Mouse (Mus musculus): Measurements from ENCODE around the gene Gm17334.

Gene Gm17334

DNA sequence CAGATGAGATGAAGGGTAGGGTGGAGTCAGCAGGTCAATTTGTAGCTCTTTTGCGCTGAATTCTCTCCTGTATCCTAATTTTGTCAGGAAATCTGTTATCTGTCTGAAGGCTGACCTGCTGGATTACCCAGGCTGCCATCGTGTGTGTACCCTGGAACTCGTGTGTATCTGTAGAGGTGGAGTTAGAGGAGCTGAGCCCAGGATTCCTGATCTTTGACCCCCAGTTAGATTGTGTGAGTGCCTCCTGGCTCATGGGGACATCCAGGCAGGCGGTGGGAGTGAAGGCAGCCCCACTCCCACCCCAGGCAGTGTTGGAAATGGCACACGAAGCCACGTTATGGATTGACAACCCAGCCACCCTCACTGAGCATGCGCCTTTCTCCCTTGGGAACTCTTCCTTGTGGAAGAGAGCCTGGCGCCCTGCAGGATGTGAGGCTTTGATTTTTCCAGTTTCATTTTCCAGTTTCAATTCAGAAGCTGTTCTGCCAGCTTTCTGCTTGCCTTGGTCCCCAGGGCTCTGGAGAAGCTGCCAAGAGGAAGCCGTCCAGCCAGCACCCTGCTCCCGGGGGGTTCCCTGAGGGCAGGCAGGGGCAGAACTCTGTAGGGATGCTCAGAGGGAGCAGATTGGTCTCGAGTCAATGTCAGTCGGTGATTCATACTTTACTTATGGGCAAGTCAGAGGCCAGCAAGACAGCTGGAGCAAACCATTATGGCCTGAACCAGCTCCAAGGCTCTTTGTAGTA is 23.6 kb upstream of the Gm17334 start:
- DNase-seq, result no peak

DNA sequence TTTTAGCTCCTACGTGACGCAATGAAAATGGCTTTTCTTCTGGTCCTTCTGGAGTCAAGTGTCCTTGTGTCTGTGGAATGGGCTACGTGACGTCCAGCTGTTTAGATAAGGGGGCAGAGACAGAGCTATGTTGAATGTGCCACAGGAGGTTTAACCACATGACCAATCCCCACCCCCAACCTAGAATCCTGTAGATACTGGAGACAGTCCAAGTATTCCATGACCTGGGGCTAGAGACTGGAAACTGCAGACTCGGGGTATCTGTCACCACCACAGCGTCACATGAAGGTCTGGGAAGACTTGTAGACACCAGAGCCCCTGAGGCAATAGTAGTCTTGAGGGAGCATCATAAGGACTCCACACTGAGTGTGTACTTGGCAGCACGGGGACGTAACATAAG is 22.8 kb upstream of the Gm17334 start:
- DNase-seq, result no peak

GRCm38 (mm10) chr11:53794671-53795557 is 21.9 kb upstream of the Gm17334 start:
- DNase-seq, result no peak

- peak; percentile 28 for DNase-seq
Observed at GRCm38 (mm10) chr11:53794015-53794414, 21.0 kb upstream of the Gm17334 start.

GRCm38 (mm10) chr11:53792986-53793385 is 20.0 kb upstream of the Gm17334 start:
- no peak for DNase-seq

- no peak for DNase-seq
Observed at GRCm38 (mm10) chr11:53789277-53789676, 16.3 kb upstream of the Gm17334 start.

DNA sequence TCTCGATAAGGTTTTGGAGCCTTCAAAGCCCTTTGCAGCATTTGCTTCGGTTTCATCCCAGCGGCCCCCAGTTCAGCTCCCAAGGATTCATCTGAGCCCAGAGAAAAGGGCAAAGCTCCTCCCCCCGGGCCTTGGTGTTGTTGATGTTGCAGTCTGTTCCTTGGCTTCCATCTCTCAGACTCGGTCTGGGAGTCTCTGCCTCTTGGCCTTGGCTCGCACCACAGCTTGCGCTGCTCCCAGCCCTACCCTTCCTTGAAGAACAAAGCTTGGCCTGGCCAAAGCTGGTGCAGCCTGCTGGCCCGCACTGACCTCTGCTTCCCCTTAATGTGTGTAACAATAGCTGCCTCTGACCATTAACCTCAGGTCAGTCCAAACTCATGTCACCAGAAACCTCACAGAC is 15.2 kb upstream of the Gm17334 start:
- no peak for DNase-seq

- no peak for DNase-seq
Observed at GRCm38 (mm10) chr11:53786058-53787031, 13.4 kb upstream of the Gm17334 start.

DNA sequence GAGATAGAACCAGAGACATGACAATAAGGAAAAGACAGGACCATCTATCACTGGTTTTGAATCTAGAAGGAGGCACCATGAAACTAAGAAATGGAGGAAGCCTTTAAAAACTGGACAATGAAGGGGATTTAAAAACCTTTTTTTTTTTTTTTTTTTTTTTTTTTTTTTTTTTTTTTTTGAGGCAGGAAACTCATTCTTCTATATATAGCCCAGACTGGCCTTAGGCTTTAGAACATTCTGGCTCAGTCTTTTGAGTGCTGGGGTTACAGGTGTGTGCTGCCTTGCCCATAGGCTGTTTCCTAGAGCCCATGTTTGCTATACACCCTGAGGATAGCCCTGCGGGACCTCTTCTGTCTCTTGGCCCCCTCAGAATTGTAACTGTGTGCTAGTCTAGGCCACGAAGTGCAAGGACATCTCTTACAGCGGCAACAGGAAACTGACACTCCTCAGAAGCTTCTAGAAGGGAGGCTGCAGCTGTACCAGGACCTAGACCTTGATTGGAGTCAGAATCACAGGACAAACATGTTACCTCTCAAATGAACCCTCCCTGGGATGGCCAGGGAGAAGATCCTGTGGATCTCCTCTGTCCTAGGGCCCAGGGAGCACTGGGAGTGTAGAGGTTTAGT is 12.4 kb upstream of the Gm17334 start:
- DNase-seq, result no peak

DNA sequence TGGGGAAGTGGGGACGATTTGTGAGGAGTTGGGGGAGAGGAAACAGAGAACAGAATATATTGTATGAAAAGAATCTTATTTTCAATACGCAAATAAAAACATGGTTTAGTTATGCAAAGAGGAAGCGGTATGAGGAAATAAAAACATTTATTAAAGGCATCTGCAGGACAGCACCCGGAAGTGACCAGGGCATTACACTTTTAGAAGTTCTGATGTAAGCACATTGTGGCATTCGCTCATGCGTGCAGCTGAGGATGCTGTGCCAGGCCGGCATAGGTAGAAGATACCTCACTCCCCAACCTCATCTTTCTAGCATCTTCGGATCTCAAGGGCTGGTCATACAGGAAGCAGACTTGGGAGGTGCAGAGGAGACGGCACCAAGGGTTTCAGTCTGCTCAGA is 10.3 kb upstream of the Gm17334 start:
- no peak for DNase-seq

DNA sequence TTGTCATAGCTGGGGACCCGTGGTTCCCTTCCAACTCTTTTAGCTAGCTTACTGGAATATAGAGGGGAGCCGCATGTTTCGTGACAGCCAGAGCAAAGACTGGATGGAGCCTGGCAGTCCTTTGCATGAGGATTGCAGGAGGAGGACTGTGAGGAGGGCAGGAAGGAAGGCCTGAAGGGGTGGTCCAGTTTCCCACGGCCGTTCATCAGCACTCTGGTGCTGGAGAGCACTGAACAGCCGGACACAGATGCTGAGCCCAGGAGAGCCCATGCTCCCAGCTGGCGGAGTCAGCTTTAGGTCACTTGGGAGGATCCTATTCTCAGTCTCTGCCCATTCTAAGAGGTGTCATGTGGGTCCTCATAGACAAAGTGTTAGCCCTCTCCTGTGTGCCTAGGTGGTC is 9.0 kb upstream of the Gm17334 start:
- DNase-seq, result no peak

- no peak for DNase-seq
Observed at GRCm38 (mm10) chr11:53781201-53781775, 8.3 kb upstream of the Gm17334 start.

DNA sequence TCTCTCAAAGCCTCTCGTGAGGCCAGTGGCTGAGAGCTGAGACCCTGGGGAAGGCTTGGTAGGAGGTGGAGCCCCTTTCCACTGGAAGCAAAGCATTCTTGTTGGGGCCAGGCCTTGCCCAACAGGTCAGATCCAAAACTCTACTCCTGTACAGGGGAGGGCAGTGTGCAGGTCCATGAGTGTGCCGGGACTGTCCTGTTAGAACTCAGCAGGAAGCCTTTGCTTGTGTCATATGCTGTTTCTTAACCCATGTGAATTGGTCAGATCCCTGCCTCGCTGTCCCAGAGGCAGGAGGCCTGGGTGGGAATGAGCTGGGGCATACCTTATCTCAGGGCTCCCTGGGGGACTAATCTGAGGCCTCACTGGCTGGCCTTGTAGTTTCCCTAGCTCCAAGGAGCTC is 7.3 kb upstream of the Gm17334 start:
- DNase-seq, result no peak

GRCm38 (mm10) chr11:53779808-53780207 is 6.8 kb upstream of the Gm17334 start:
- DNase-seq, result no peak

- DNase-seq, result no peak
Observed at GRCm38 (mm10) chr11:53778455-53778854, 5.5 kb upstream of the Gm17334 start.

- DNase-seq, result no peak
Observed at GRCm38 (mm10) chr11:53777736-53778135, 4.7 kb upstream of the Gm17334 start.

GRCm38 (mm10) chr11:53774659-53775255 is 1.8 kb upstream of the Gm17334 start:
- no peak for DNase-seq

GRCm38 (mm10) chr11:53773641-53774360 is 814 bp upstream of the Gm17334 start:
- DNase-seq, result no peak

DNA sequence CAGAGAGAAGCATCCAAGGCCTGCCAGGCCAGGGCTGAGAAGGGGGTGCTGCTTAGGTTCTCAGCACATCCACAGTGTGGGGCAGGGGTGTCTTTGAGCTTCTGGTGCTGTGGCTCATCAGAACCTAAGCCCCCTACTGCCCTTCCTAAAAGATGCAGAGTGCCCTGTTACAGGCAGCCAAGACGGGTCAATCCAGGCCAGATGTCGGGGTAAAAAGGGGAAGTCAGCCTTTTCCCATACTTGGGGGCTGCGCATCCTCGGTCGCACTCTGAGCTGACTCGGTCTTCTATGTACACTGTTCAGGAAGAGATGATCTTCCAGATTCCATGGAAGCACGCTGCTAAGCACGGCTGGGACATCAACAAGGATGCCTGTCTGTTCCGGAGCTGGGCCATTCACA is 451 bp downstream of the Gm17334 start:
- no peak for DNase-seq

GRCm38 (mm10) chr11:53771001-53771744 is 1.8 kb downstream of the Gm17334 start:
- DNase-seq, result no peak
